Mouse (Mus musculus): ENCODE results near the gene Dennd6a. TPM values are rescaled to one million over a fixed set of nuclear protein-coding genes. Genes with fewer than 3 reads are reported as not detected.

Gene Dennd6a
- total RNA-seq, 4 experiments from 2014 or later, result 12.4 to 13.4 (median 12.9) TPM

Small RNAs within 50 kb of the gene (microRNA-seq; reads per million reads assigned to microRNA genes)
- gene Mir7672, result 1.1 reads per million

Other genes starting within 250 kb of the Dennd6a start
- gene Slmap, start 38.9 kb upstream of the Dennd6a start, total RNA-seq (2022), result 100 to 1,000 TPM; 242 to 367 (median 269) TPM
- gene Arf4, start 64.2 kb downstream of the Dennd6a start, total RNA-seq (2022), result 10 to 100 TPM; 60.5 to 84.8 (median 69.0) TPM
- 1 to 10 TPM; 5.0 to 6.5 (median 5.3) TPM for gene Pde12, start 96.0 kb downstream of the Dennd6a start, total RNA-seq (2022)
- gene Dnah12, start 119.4 kb downstream of the Dennd6a start, total RNA-seq (2022), result under 1 TPM in 3 of 4 experiments, not detected in 1; 0.03 to 0.06 (median 0.06) TPM